Mouse (Mus musculus) olfactory bulb, adult 2 months (tissue): Measurements from ENCODE around the gene Zfp277.

ENCODE experiments used
- CTCF ChIP-seq: fragments of 200-500 bp; IDR thresholded peaks from 2 replicates; pipeline ENCODE4 v1.5.1; 2012; ENCODE audit warnings: low read depth, mild to moderate bottlenecking, low read length, moderate library complexity; ENCODE audit not compliant: insufficient read depth
- POLR2A ChIP-seq: fragments of 200-500 bp; IDR thresholded peaks from 2 replicates; pipeline ENCODE4 v1.6.1; 2012; ENCODE audit warnings: mild to moderate bottlenecking, low read depth, low read length, moderate library complexity; ENCODE audit not compliant: insufficient read depth

GRCm38 (mm10) chr12:40383718-40384117, 62.0 kb downstream of the Zfp277 start:
- TF ChIP-seq POLR2A: no peak
- TF ChIP-seq CTCF: no peak
